ENCODE assay signal across 14 mouse cellular contexts in the genomic region with DNA sequence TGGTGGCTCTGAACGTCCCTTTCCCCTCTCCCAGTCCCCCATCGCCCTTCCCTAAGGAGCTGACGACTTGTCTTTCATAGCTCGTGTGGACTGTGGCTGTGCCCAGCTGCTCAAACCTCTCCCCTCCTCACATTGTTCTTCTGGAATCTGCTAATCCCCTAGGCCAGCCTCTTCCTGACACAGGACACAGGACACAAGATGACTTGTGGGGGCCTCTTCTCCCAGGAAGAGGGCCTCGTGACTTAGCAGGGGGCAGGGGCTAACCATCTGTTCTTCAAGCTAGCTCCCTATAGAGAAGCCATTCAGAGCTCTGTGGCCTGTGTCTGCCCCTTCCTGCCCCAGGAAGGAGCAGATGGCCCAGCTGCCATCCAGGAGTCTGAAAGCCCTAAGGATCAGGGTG. TPM values are rescaled to one million over a fixed set of nuclear protein-coding genes. Genes with fewer than 3 reads are reported as not detected.
DNase-seq lines count a peak whose midpoint lies in the region; ATAC-seq lines count a peak whose summit lies in the region.
"Had no signal": no experiment of that assay in that cellular context is flagged by ENCODE, and none has a peak within 500 bp of the region (broad histone marks: within the 10 kb centered on the region; RNA-seq: fewer than 3 reads in every experiment).

No protein-coding gene starts in this region.

- 4% methylated on average over 5 of the region's 5 CpGs for WGBS in forebrain, embryonic 12.5 days
- 10% methylated on average over 5 of the region's 5 CpGs for WGBS in forebrain, embryonic 16.5 days
- 37% methylated on average over 2 of the region's 5 CpGs for WGBS in embryonic facial prominence, embryonic 14.5 days
- WGBS in neural tube, embryonic 13.5 days, result 5% methylated on average over 5 of the region's 5 CpGs

- peak overlapping the region; percentile 91 for H3K27ac ChIP-seq in forebrain, embryonic 12.5 days
- H3K27ac ChIP-seq in forebrain, embryonic 16.5 days (ENCODE audit: low read length), result no peak overlapping the region
- no peak overlapping the region for H3K27ac ChIP-seq in embryonic facial prominence, embryonic 14.5 days (replicated peaks; ENCODE audit: low read depth, low read length)
- H3K27ac ChIP-seq in neural tube, embryonic 13.5 days (replicated peaks), result peak overlapping the region; percentile 88
- H3K27ac ChIP-seq: liver, embryonic 13.5 days had no signal

- no peak overlapping the region for H3K9ac ChIP-seq in forebrain, embryonic 12.5 days
- no peak overlapping the region for H3K9ac ChIP-seq in forebrain, embryonic 16.5 days (replicated peaks; ENCODE audit: low read depth, low read length)
- H3K9ac ChIP-seq in embryonic facial prominence, embryonic 14.5 days (ENCODE audit: low read depth, low read length), result no peak overlapping the region
- H3K9ac ChIP-seq in neural tube, embryonic 13.5 days, result no peak overlapping the region
- H3K9ac ChIP-seq: liver, embryonic 13.5 days had no signal

- H3K36me3 ChIP-seq in forebrain, embryonic 12.5 days (replicated peaks), result no peaks in the 10 kb centered on the region
- H3K36me3 ChIP-seq in forebrain, embryonic 16.5 days (ENCODE audit: control insufficient read depth, insufficient read depth), result no peaks in the 10 kb centered on the region
- H3K36me3 ChIP-seq in embryonic facial prominence, embryonic 14.5 days (ENCODE audit: control insufficient read depth, insufficient read depth, low read length), result no peaks in the 10 kb centered on the region
- H3K36me3 ChIP-seq in neural tube, embryonic 13.5 days, result no peaks in the 10 kb centered on the region
- H3K36me3 ChIP-seq: liver, embryonic 13.5 days had no signal

- ATAC-seq in forebrain, embryonic 12.5 days (ENCODE audit: low FRiP score), result peak; percentile 25; the same call in 1 of the 2 replicates
- no peak for ATAC-seq in forebrain, embryonic 16.5 days
- peak; percentile 34; the same call in 1 of the 2 replicates for ATAC-seq in embryonic facial prominence, embryonic 14.5 days (ENCODE audit: low read depth)
- no peak for ATAC-seq in neural tube, embryonic 13.5 days (ENCODE audit: low read depth)

- 0 out of 2 replicates have a peak overlapping the region, but pooled peaks have one; percentile 6 for H3K4me2 ChIP-seq in forebrain, embryonic 12.5 days
- no peak overlapping the region for H3K4me2 ChIP-seq in forebrain, embryonic 16.5 days (ENCODE audit: low read length)
- no peak overlapping the region for H3K4me2 ChIP-seq in embryonic facial prominence, embryonic 14.5 days (ENCODE audit: low read depth, low read length)
- no peak overlapping the region for H3K4me2 ChIP-seq in neural tube, embryonic 13.5 days
- H3K4me2 ChIP-seq: liver, embryonic 13.5 days had no signal

- DNase-seq in left cerebral cortex, postnatal 4 days, result peak; percentile 46
- no peak for DNase-seq in left cerebral cortex, postnatal 36 days (ENCODE audit: low spot score in 2 of 2)
- peak; percentile 74 for DNase-seq in embryonic facial prominence, embryonic 14.5 days (ENCODE audit: low spot score)
- no peak for DNase-seq in ovary, postnatal 36 days (ENCODE audit: low spot score)
- DNase-seq in thymus, postnatal 4 days, result no peak
- DNase-seq: adrenal gland, postnatal 36 days; cerebellum, adult 11 months; heart, postnatal 10 days; kidney, adult 2 months; liver, embryonic 13.5 days; lung, postnatal 14 days had no signal

- peaks cover 33% of the 10 kb centered on the region for H3K27me3 ChIP-seq in forebrain, embryonic 12.5 days
- H3K27me3 ChIP-seq in forebrain, embryonic 16.5 days (replicated peaks; ENCODE audit: control insufficient read depth, insufficient read depth, low read length), result no peaks in the 10 kb centered on the region
- peaks cover 2% of the 10 kb centered on the region for H3K27me3 ChIP-seq in embryonic facial prominence, embryonic 14.5 days (replicated peaks; ENCODE audit: control insufficient read depth, insufficient read depth, low read length)
- no peaks in the 10 kb centered on the region for H3K27me3 ChIP-seq in neural tube, embryonic 13.5 days

- peaks cover 79% of the 10 kb centered on the region for H3K4me1 ChIP-seq in forebrain, embryonic 12.5 days
- peaks cover 44% of the 10 kb centered on the region for H3K4me1 ChIP-seq in forebrain, embryonic 16.5 days (replicated peaks; ENCODE audit: control insufficient read depth, insufficient read depth, low read length)
- H3K4me1 ChIP-seq in embryonic facial prominence, embryonic 14.5 days (ENCODE audit: control insufficient read depth, insufficient read depth, low read length), result peaks cover 24% of the 10 kb centered on the region; the same call in 1 of the 2 replicates
- peaks cover 88% of the 10 kb centered on the region for H3K4me1 ChIP-seq in neural tube, embryonic 13.5 days (replicated peaks)

- intact Hi-C loops in left cerebral cortex, postnatal 4 days (cut with DNase I), result no loop called here
- intact Hi-C loops in left cerebral cortex, postnatal 36 days (cut with DNase I), result no loop called here

- no peaks in the 10 kb centered on the region for H3K9me3 ChIP-seq in forebrain, embryonic 12.5 days
- H3K9me3 ChIP-seq in forebrain, embryonic 16.5 days (ENCODE audit: control insufficient read depth, low read length), result no peaks in the 10 kb centered on the region
- H3K9me3 ChIP-seq in embryonic facial prominence, embryonic 14.5 days (ENCODE audit: control insufficient read depth, low read length), result no peaks in the 10 kb centered on the region
- H3K9me3 ChIP-seq in neural tube, embryonic 13.5 days, result no peaks in the 10 kb centered on the region
- H3K9me3 ChIP-seq: liver, embryonic 13.5 days had no signal

- H3K4me3 ChIP-seq in forebrain, embryonic 12.5 days (replicated peaks), result no peak overlapping the region
- H3K4me3 ChIP-seq in forebrain, embryonic 16.5 days (replicated peaks; ENCODE audit: low read length), result no peak overlapping the region
- H3K4me3 ChIP-seq in embryonic facial prominence, embryonic 14.5 days (ENCODE audit: low read depth, low read length), result no peak overlapping the region
- no peak overlapping the region for H3K4me3 ChIP-seq in neural tube, embryonic 13.5 days
- H3K4me3 ChIP-seq: liver, embryonic 13.5 days had no signal

RNA-seq across cellular contexts. Expression of gene Trp53i11, which starts 13.2 kb away (rescaled TPM):
- 106 and 137 TPM in 2 replicates for polyA plus RNA-seq in forebrain, embryonic 12.5 days (2016; fragmentation: Nextera tagmentation; extraction: Ambion mirVana)
- 107 and 110 TPM in 2 replicates for polyA plus RNA-seq in forebrain, embryonic 16.5 days (2015; fragmentation: Nextera tagmentation; extraction: Ambion mirVana)
- total RNA-seq in left cerebral cortex, postnatal 4 days (2021), result 10 to 100 TPM; 89.0 to 93.9 TPM
- 10 to 100 TPM; 82.3 to 99.8 TPM for total RNA-seq in left cerebral cortex, postnatal 36 days (2021)
- 33.6 and 37.5 TPM in 2 replicates for polyA plus RNA-seq in embryonic facial prominence, embryonic 14.5 days (2014; fragmentation: Nextera tagmentation; extraction: Ambion mirVana)
- 137 and 150 TPM in 2 replicates for polyA plus RNA-seq in neural tube, embryonic 13.5 days (2015; fragmentation: Nextera tagmentation; extraction: Ambion mirVana)

Comparison
In these comparisons a context has a peak if more than half of its experiments do, and no peak if none do; other contexts are left out.
1. ATAC-seq: peak in forebrain, embryonic 12.5 days (single experiment) and embryonic facial prominence, embryonic 14.5 days (single experiment); none in forebrain, embryonic 16.5 days (single experiment) and neural tube, embryonic 13.5 days (single experiment).
2. H3K27ac ChIP-seq: peak in forebrain, embryonic 12.5 days (single experiment) and neural tube, embryonic 13.5 days (single experiment); none in forebrain, embryonic 16.5 days (single experiment) and embryonic facial prominence, embryonic 14.5 days (single experiment).
3. DNase-seq: peak in left cerebral cortex, postnatal 4 days (single experiment) and embryonic facial prominence, embryonic 14.5 days (single experiment); none in left cerebral cortex, postnatal 36 days (0 of 2), ovary, postnatal 36 days (single experiment) and thymus, postnatal 4 days (single experiment).